Mouse (Mus musculus) thymus, postnatal 4 days (tissue): Measurements from ENCODE around the gene Amy2a5.
"Not testable (repeated sequence)": the region's sequence is repeated elsewhere in the genome, so short reads cannot be mapped to it uniquely, and the experiment has no call there.

Experiments used
- DNase-seq: peaks from one replicate; pipeline ENCODE4 v3.0.0; 2021

Gene Amy2a5

DNA sequence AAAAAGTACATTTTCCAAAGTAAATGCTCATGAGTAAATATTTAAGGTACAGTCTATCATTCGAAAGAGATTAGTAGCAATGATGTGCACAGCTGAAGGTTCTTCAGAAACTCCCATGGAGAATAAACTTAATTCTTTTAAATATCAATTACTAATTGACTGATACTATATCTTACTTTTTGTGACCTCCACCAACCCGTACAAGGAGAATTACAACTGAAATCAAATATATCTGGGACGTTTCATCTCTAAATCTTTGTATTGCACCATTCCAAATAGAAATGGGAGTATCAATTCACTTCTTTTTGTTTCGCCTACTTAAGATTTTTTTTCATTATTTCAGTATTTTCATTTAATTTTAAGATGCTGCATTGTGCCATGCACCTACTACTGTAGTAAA is at the start of gene Amy2a5:
Amy2a5 (minus strand) TSS at position 101 of the 400 bp plus-strand sequence.
- not testable (repeated sequence) for DNase-seq

DNA sequence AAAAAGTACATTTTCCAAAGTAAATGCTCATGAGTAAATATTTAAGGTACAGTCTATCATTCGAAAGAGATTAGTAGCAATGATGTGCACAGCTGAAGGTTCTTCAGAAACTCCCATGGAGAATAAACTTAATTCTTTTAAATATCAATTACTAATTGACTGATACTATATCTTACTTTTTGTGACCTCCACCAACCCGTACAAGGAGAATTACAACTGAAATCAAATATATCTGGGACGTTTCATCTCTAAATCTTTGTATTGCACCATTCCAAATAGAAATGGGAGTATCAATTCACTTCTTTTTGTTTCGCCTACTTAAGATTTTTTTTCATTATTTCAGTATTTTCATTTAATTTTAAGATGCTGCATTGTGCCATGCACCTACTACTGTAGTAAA is 32.7 kb upstream of the Amy2a5 start, which contains the start of gene Amy2a4:
Amy2a4 (minus strand) TSS at position 101 of the 400 bp plus-strand sequence.
- DNase-seq, result not testable (repeated sequence)

DNA sequence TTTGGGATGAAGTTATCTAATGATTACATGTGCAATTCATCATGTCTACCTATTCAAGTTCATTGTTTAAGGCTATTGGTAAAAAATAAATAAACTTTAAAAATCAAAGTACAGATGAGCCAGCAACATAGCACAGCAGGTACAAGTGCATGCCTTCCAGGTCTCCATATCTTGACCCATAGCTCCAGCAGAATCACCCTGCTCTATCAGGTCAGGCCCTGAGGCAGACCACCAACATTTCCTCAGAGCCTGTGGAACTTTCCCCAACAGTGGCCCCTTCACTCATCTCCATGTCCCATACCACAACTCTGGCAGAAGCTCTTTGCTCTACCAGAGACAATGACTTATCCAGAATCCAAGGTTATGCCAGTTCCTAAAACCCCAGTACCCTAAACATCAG is 21.6 kb upstream of the Amy2a5 start:
- DNase-seq, result not testable (repeated sequence)

DNA sequence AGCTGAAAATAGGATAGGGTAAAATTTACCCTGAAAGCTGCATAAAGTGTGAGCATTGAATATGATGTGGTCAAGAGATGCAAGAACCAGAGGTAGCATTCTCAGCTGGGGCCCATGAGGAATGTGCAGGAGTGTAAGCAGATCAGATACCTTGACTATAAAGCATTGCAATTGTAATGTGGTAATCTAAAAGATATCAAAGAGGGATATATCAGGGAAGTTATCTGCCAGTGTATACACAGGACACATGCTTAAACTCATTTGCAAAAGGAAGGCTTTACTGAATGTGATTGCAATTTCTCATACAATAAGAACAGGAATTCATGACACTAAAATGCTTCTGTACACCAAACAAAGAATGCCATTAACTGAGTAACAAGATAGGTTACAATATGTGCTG is 20.9 kb upstream of the Amy2a5 start:
- DNase-seq, result not testable (repeated sequence)

DNA sequence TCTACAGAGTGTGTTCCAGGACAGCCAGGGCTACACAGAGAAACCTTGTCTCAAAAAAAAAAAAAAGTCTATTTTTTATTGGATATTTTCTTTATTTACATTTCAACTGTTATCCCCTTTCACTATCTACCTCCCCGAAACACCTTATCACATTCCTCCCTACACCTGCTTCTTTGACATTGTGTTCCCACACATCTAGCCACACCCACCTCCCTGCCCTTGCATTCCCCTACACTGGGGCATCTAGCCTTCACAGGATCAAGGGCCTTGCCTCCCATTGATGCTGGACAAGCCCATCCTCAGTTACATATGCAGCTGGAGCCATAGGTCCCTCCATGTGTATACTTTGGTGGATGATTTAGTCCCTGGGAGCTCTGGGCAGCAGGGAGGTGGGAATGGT is 31.5 kb downstream of the Amy2a5 start:
- no peak for DNase-seq
